Mouse (Mus musculus) cerebellum, adult 2 months (tissue): ENCODE data around the gene Zfp609.

Source experiments
- CTCF ChIP-seq: fragments of 200-500 bp; IDR thresholded peaks from 2 replicates; pipeline ENCODE4 v1.5.1; 2011; ENCODE audit warnings: low read depth, mild to moderate bottlenecking, control low read depth, low read length, moderate library complexity, borderline replicate concordance; ENCODE audit not compliant: insufficient read depth
- POLR2A ChIP-seq: fragments of 200-500 bp; IDR thresholded peaks from 2 replicates; pipeline ENCODE4 v1.6.1; 2011; ENCODE audit warnings: low read length, control low read depth, borderline replicate concordance; ENCODE audit not compliant: insufficient read depth

DNA sequence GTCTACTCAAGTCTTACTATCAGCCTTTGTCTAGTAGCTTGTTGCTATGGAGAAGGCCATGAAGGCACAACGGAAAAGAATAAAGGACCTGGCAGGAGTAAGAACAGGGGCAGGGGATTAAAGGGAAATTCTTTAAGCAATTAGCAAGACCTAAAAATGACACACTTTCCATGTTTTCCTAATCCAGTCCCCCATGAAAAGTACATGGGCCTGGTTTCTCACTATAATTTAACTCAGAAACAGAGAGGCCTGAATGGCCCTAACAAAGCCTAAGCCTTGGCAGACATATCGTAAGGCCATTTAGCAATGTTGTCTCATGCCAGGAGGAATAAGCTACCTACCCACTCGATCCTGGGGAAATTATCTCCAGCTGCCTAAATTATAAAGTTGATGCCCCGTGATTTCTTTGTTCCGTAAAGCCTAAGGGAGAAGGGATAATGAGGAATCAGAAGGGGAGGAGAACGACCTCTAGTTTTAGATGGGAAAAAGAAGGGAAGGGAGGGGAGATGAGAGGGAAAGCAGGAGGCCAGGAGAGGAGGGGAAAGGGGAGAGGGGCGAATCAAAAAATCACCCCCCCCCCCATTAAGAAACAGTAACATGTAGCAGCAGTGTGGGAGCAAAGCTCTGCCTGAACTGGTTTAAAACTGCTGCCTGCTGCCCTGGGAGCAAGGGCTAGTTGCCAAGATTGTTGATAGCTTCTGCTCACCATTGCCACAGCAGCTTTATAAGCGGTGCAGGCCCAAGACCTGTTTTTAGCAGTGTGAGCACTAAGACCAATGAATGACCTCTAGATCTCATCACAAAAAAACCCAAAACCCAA lies 102.7 kb downstream of the Zfp609 start:
- TF ChIP-seq CTCF (no peak), POLR2A (no peak)
